Mouse (Mus musculus) heart, embryonic 14.5 days (tissue): ENCODE results near the gene Odc1. TPM values are rescaled to one million over a fixed set of nuclear protein-coding genes. Genes with fewer than 3 reads are reported as not detected.

Experiments used
- ATAC-seq: fragments of 200-750 bp; cut with Nextera tagmentation; 2 replicates; pipeline ENCODE4 v1.8.0; 2017; ENCODE audit warnings: low read depth, moderate TSS enrichment; ENCODE audit not compliant: insufficient number of reproducible peaks, insufficient read depth, low FRiP score
- H3K27ac ChIP-seq, 2 experiments: fragments of 200-500 bp in 1 of 2; fragments of 300-500 bp in 1 of 2; sonication (generic) in 1 of 2; replicated peaks in 1 of 2; 2 replicates each; pipeline ENCODE4 v1.5.1; 2012 to 2014; ENCODE audit warnings: low read depth in 2 of 2, low read length in 2 of 2, control low read depth in 1 of 2, mild to moderate bottlenecking in 1 of 2, mixed read lengths in 1 of 2; ENCODE audit not compliant: control insufficient read depth in 1 of 2, insufficient read depth in 1 of 2
- H3K27me3 ChIP-seq: fragments of 300-500 bp; sonication (generic); 2 replicates; pipeline ENCODE4 v1.6.1; 2014; ENCODE audit warnings: mild to moderate bottlenecking, low read length, control low read depth; ENCODE audit not compliant: control insufficient read depth, insufficient read depth
- H3K36me3 ChIP-seq: fragments of 300-500 bp; sonication (generic); 2 replicates; pipeline ENCODE4 v1.6.1; 2014; ENCODE audit warnings: mild to moderate bottlenecking, control low read depth, low read length, mixed read lengths; ENCODE audit not compliant: control insufficient read depth, insufficient read depth
- H3K4me1 ChIP-seq, 2 experiments: fragments of 200-500 bp in 1 of 2; fragments of 300-500 bp in 1 of 2; sonication (generic) in 1 of 2; 2 replicates each; pipeline ENCODE4 v1.6.1; 2012 to 2014; ENCODE audit warnings: low read length in 2 of 2, control low read depth in 1 of 2, mixed read lengths in 1 of 2; ENCODE audit not compliant: control insufficient read depth in 2 of 2, insufficient read depth in 2 of 2
- H3K4me2 ChIP-seq: fragments of 300-500 bp; sonication (generic); 2 replicates; pipeline ENCODE4 v1.6.1; 2014; ENCODE audit warnings: mild to moderate bottlenecking, low read length
- H3K4me3 ChIP-seq, 2 experiments: fragments of 200-500 bp in 1 of 2; fragments of 300-500 bp in 1 of 2; sonication (generic) in 1 of 2; 2 replicates each; pipeline ENCODE4 v1.5.1; 2012 to 2014; ENCODE audit warnings: low read length in 2 of 2, mild to moderate bottlenecking in 2 of 2, control low read depth in 1 of 2, low read depth in 1 of 2, moderate library complexity in 1 of 2; ENCODE audit not compliant: control insufficient read depth in 1 of 2, insufficient read depth in 1 of 2
- H3K9ac ChIP-seq: fragments of 300-500 bp; sonication (generic); 2 replicates; pipeline ENCODE4 v1.6.1; 2014; ENCODE audit warnings: mild to moderate bottlenecking, low read length
- H3K9me3 ChIP-seq: fragments of 300-500 bp; sonication (generic); 2 replicates; pipeline ENCODE4 v1.6.1; 2016; ENCODE audit warnings: low read length, control low read depth; ENCODE audit not compliant: control insufficient read depth
- WGBS: fragments of 180-500 bp; shearing (Covaris S2); extraction: QIAGEN DNeasy Blood & Tissue Kit; methylation state at CpG from one replicate; pipeline ENCODE4 v1.1.7; 2014; 5-methylcytosine and 5-hydroxymethylcytosine counted together
- polyA plus RNA-seq: library from polyadenylated mRNA; unstranded; fragments of >200 nt; fragmentation: Nextera tagmentation; extraction: Ambion mirVana; gene quantifications from 2 replicates; pipeline ENCODE4 v1.2.1, GENCODE M21; 2014

Odc1 gene
- polyA plus RNA-seq, 1 experiment from 2014 or later, result 122 TPM

GRCm38 (mm10) chr12:17588906-17589612 is 44.5 kb downstream of the Odc1 start:
- H3K4me2 ChIP-seq, result no peak overlapping the region
- no peak overlapping the region for H3K27ac ChIP-seq
- no peaks in the 10 kb centered on the region for H3K36me3 ChIP-seq
- no peaks in the 10 kb centered on the region for H3K9me3 ChIP-seq
- no peaks in the 10 kb centered on the region for H3K4me1 ChIP-seq
- 81% methylated on average over 7 of the region's 7 CpGs for WGBS
- ATAC-seq, result no peak
- H3K4me3 ChIP-seq, result no peak overlapping the region
- H3K27me3 ChIP-seq, result no peaks in the 10 kb centered on the region
- no peak overlapping the region for H3K9ac ChIP-seq

DNA sequence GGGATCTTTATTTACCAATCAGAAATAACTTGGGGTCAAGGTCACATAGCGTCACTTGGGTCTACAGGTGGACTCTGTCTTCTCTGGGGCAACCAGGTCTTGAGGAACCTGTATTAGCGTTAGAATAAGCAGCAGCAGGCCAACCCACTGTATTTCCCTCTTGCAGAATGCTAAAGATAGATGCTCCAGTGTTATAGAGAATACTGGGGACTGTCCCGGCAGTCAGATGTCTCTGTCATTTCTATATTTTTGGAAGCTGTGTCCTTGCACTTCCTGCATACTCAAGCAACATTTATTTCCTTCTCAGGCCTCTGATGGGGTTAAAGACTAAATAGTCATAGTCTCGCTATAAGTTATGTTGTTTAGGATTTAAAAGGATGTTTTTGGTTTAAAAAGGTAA is 46.7 kb downstream of the Odc1 start:
- H3K9ac ChIP-seq, result no peak overlapping the region
- 71% methylated on average over 4 of the region's 4 CpGs for WGBS
- no peaks in the 10 kb centered on the region for H3K9me3 ChIP-seq
- H3K4me2 ChIP-seq, result no peak overlapping the region
- no peaks in the 10 kb centered on the region for H3K36me3 ChIP-seq
- no peak overlapping the region for H3K4me3 ChIP-seq
- no peaks in the 10 kb centered on the region for H3K4me1 ChIP-seq
- H3K27me3 ChIP-seq, result no peaks in the 10 kb centered on the region
- no peak for ATAC-seq
- H3K27ac ChIP-seq, result no peak overlapping the region

DNA sequence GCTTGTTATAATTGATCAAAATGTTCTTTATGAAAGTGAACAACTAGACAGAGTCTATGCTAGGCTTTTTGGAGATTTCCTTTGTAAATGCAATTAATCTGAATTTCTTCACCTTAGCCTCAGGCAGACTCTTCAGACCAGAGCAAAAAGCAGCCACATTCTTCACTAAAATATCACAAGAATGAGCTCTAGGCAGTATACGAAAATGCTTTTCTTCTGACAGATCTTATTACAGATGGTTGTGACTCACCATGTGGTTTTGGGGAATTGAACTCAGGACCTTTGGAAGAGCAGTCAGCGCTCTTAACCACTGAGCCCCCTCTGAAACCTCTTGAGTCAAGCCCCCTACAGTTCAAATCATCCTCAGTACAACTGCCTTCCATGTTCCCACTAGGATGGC is 49.4 kb downstream of the Odc1 start:
- Histone ChIP-seq H3K4me1 (no peaks in the 10 kb centered on the region), H3K9ac (no peak overlapping the region), H3K27me3 (no peaks in the 10 kb centered on the region), H3K27ac (no peak overlapping the region), H3K4me2 (no peak overlapping the region), H3K9me3 (no peaks in the 10 kb centered on the region), H3K36me3 (no peaks in the 10 kb centered on the region), H3K4me3 (no peak overlapping the region)
- ATAC-seq, result no peak
- 78% methylated on average over 2 of the region's 2 CpGs for WGBS

DNA sequence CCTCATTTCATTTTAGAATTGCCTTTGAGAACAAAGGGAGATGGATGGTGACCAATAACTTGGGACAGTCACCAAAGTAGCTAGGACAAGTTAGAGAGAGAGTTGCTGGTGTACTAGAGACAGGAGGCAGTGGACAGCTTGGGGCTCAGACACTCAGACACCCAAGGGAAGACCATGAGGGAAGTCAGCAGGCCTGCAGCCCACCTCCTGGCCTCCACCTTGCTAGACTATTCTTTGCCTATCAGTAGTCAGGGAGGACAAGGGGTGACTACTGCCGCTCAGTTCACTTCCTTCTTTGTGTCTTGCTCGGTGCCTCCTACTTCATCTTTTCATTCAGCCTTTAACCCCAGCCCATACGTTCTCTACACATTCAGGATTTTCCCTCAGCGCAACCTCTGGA is 50.1 kb downstream of the Odc1 start:
- Histone ChIP-seq H3K27ac (no peak overlapping the region), H3K9ac (no peak overlapping the region), H3K4me1 (no peaks in the 10 kb centered on the region), H3K27me3 (no peaks in the 10 kb centered on the region), H3K36me3 (no peaks in the 10 kb centered on the region), H3K9me3 (no peaks in the 10 kb centered on the region), H3K4me2 (no peak overlapping the region), H3K4me3 (no peak overlapping the region)
- no peak for ATAC-seq
- 83% methylated on average over 4 of the region's 4 CpGs for WGBS

DNA sequence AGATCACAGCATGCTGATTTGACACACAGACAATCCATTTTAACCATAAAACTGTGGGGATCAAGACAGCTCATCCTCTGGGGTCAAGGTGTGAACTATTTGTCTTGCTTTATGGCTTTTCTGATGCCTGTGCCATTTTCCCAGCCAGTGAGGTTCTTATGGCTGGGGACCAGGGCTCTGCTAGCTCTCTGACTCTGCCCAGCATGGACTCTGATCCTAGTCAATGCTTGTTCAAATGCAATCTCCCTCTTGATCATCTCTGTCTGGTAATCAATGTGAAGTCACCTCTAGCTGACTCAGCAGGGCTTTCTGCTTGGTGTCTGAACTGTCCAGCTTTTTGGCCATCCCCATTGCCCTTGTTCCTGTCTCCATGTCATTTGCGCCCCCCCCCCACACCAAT is 50.6 kb downstream of the Odc1 start:
- no peak overlapping the region for H3K4me3 ChIP-seq
- ATAC-seq, result no peak

More for the DNA sequence above, 50.6 kb downstream of the Odc1 start:
- Histone ChIP-seq H3K27ac (no peak overlapping the region), H3K27me3 (no peaks in the 10 kb centered on the region), H3K4me2 (no peak overlapping the region), H3K36me3 (no peaks in the 10 kb centered on the region), H3K9ac (no peak overlapping the region), H3K9me3 (no peaks in the 10 kb centered on the region), H3K4me1 (no peaks in the 10 kb centered on the region)
- WGBS, result 93% methylated on average over 1 of the region's 1 CpGs

Other genes with a start within 250 kb of the Odc1 start
- gene Atp6v1c2, start 215.4 kb upstream of the Odc1 start, polyA plus RNA-seq, result 0.26 TPM in 1 of 2 replicates, not detected in the other
- gene Nol10, start 196.3 kb upstream of the Odc1 start, polyA plus RNA-seq, result 10.1 and 11.3 TPM in 2 replicates
- 22.5 and 22.8 TPM in 2 replicates for gene Hpcal1, start 146.1 kb downstream of the Odc1 start, polyA plus RNA-seq